Mouse (Mus musculus) gastrocnemius, postnatal 10 days (tissue): ENCODE data around the gene Vmn1r55. TPM values are rescaled to one million over a fixed set of nuclear protein-coding genes. Genes with fewer than 3 reads are reported as not detected.
"Not testable (repeated sequence)": the region's sequence is repeated elsewhere in the genome, so short reads cannot be mapped to it uniquely, and the experiment has no call there.

ENCODE experiments used
- DNase-seq: peaks from one replicate; pipeline ENCODE4 v3.0.0; 2021; ENCODE audit warnings: mixed read lengths
- microRNA-seq, 2 experiments: library from miRNA; unstranded; fragments of <30 nt; microRNA quantifications; one replicate each; pipeline ENCODE4 v1.2.0; 2021
- total RNA-seq, 2 experiments: library from RNA; stranded (reverse); gene quantifications; 2 replicates each; pipeline ENCODE4 v1.2.3; 2021

The Vmn1r55 gene
- total RNA-seq, 2 experiments from 2014 or later: not detected

- no peak for DNase-seq
Observed at GRCm38 (mm10) chr7:5081241-5081640, 68.2 kb downstream of the Vmn1r55 start.

- DNase-seq: no peak
Observed at GRCm38 (mm10) chr7:5080815-5081214, 68.7 kb downstream of the Vmn1r55 start.

DNA sequence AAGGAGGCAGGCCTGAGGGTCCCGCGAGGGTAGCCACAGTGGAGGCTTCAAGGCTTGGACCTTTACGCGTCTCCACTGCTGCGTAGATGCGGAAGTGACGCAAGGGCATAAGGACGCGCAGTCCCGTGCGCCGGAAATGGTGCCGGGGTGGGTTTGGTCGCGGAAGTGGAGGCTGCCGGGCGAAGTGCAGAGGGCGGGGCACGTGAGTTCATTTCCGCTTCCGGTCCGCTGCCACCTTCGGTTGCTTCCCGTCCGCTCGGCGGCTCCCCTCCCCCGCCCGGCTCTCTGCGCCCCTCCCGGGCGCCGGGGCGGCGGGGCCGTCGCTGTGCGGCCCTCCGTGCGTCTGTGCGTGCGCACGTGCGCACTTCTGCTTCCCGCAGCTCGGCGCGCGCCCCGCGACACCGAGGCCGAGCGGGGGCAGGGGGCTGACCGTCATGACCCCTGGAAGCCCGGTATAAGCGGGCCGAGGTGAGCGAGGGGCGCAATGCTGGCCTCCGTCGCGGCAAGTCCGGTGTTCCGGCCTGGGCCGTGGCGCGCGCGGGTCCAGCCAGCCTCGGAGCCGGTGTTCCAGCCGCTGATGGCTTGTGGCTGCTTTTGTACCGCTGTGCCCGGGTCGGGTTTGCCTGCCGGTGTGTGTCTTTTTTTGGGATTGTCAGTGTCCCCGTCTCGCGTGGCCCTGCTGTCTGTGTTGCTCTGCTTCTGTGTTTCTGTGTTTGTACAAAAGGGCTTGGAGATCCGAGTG lies 69.3 kb downstream of the Vmn1r55 start, which contains the start of gene Epn1:
Gene Epn1 (plus strand): TSS at position 226 of the 742 bp plus-strand sequence.
- DNase-seq: peak; percentile 96

DNA sequence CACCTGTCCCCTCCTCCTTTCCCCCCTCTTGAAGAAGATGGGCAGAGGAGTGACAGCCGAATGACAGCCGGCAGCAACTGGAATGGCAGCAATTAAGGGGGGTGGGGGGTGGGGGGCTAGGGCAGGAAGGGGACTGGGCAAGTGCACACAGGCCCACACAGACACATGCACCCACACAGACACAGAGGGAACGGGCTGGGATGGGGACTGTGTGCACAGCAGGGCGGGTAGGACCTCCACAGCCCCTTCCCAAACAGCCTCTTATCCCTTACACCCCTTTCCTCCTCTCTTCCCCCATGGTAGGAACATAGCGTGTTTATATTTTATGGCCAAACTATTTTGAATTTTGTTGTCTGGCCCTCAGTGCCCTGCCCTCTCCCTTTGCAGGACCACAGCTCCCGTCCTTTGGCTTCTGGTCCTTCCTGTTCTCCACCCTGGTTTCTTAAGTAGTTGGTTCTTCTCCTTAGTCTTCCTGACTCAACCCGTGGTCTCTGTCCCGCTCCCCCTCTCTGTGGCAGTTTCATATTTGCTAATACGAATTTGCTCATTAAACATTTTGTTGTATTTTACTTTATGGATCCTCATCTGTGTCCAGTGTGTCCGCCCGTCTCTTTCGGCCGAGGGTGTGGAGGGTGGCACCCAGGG lies 70.0 kb downstream of the Vmn1r55 start:
- DNase-seq: not testable (repeated sequence)

Small RNAs within 50 kb of the gene (microRNA-seq; reads per million reads assigned to microRNA genes)
- gene Gm26217: 0 reads per million in 2 experiments

Other genes starting within 250 kb of the Vmn1r55 start
- gene Gm36210, start 243.2 kb downstream of the Vmn1r55 start, total RNA-seq: under 1 TPM in 1 of 2 experiments, not detected in 1; 0.19 TPM
- 10 to 100 TPM in 1 of 2 experiments, 1 to 10 TPM in 1; 9.9 to 10.5 TPM for gene Zfp628, start 234.5 kb downstream of the Vmn1r55 start, total RNA-seq
- 1 to 10 TPM; 1.9 to 4.4 TPM for gene Nat14, start 227.6 kb downstream of the Vmn1r55 start, total RNA-seq
- gene Ssc5d, start 223.9 kb downstream of the Vmn1r55 start, total RNA-seq: 10 to 100 TPM; 43.3 to 55.0 TPM
- 10 to 100 TPM; 31.0 to 46.5 TPM for gene Sbk2, start 185.3 kb downstream of the Vmn1r55 start, total RNA-seq
- gene Sbk3, start 178.5 kb downstream of the Vmn1r55 start, total RNA-seq: under 1 TPM in 1 of 2 experiments, not detected in 1; 0.28 TPM
- 10 to 100 TPM; 15.2 to 18.2 TPM for gene Zfp579, start 153.5 kb downstream of the Vmn1r55 start, total RNA-seq
- gene Zfp524, start 135.3 kb downstream of the Vmn1r55 start, total RNA-seq: 1 to 10 TPM; 6.9 to 8.0 TPM
- gene Fiz1, start 135.0 kb downstream of the Vmn1r55 start, total RNA-seq: 10 to 100 TPM; 16.4 to 20.0 TPM
- gene Gm44973, start 134.2 kb downstream of the Vmn1r55 start, total RNA-seq: not detected
- gene Zfp865, start 129.3 kb downstream of the Vmn1r55 start, total RNA-seq: 10 to 100 TPM; 16.8 to 21.0 TPM
- 1 to 10 TPM in 1 of 2 experiments, under 1 TPM in 1; 0.35 to 1.4 TPM for gene Ccdc106, start 129.1 kb downstream of the Vmn1r55 start, total RNA-seq
- under 1 TPM in 1 of 2 experiments, not detected in 1; 0.49 TPM for gene 4632433K11Rik, start 115.6 kb downstream of the Vmn1r55 start, total RNA-seq
- 1 to 10 TPM; 4.9 to 6.0 TPM for gene Zfp784, start 111.2 kb downstream of the Vmn1r55 start, total RNA-seq
- gene Zfp580, start 98.1 kb downstream of the Vmn1r55 start, total RNA-seq: 1 to 10 TPM; 7.3 to 10.0 TPM
- 10 to 100 TPM; 70.2 to 94.0 TPM for gene U2af2, start 87.5 kb downstream of the Vmn1r55 start, total RNA-seq
- gene Epn1, start 69.4 kb downstream of the Vmn1r55 start, total RNA-seq: 100 to 1,000 TPM in 1 of 2 experiments, 10 to 100 TPM in 1; 96.7 to 110 TPM
- gene Rfpl4, start 32.7 kb downstream of the Vmn1r55 start, total RNA-seq: not detected
- gene Rasl2-9, start 23.7 kb downstream of the Vmn1r55 start, total RNA-seq: 1 to 10 TPM; 2.4 to 2.6 TPM
- not detected for gene Vmn1r56, start 47.1 kb upstream of the Vmn1r55 start, total RNA-seq
- gene Vmn1r57, start 68.8 kb upstream of the Vmn1r55 start, total RNA-seq: not detected
- not detected for gene Gm5065, start 200.9 kb upstream of the Vmn1r55 start, total RNA-seq
- gene Nlrp2, start 201.4 kb upstream of the Vmn1r55 start, total RNA-seq: not detected